Mouse (Mus musculus) 416B (cell line): ENCODE data around the gene Capn3.
A peak's percentile ranks its signal among the peaks of the same experiment; 100 is the strongest.

Source experiments
- DNase-seq: peaks from one replicate; pipeline ENCODE4 v3.0.0; 2011; ENCODE audit warnings: low read depth

Capn3 gene

DNA sequence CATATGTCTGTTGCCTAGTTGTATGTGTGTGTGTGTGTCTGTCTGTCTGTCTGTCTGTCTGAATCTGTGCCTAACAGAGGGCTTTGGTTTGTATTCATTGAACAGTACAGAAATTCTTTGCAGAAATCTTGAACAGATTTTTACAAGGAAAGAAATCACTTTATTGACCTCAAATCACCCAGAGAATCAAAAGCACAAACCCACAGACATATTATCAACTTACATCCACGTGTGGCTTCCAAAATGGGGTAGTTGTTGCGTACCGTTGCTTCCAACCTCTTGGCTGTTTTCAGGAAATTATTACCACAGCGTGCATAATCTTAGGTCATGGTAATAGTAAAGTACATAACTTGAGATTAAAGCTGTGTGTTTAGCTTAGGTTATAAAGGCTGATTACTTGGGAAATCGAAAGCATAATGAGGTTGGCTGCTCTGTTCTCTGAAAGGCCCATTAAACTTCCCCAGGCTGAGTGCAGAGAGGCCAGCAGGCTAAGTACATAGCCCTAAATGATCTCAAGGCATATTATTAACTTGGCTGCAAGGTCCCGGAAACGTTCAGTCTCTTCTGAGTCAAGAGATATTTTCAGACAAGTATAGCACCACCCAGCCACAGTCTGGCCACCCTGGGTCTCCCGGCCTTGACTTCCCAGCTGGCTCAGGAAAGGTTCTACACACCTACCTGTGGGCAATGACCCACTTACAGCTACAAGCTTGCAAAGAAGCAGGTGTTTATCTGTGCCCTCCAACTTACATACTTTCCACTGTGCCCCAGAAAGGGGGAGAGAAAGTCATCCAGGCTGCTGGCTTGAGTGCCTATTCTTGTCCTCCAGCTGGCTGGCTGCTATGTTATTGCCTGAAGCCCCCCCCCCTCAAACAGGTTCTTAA lies 26.9 kb downstream of the Capn3 start:
- DNase-seq = peak; percentile 47

DNA sequence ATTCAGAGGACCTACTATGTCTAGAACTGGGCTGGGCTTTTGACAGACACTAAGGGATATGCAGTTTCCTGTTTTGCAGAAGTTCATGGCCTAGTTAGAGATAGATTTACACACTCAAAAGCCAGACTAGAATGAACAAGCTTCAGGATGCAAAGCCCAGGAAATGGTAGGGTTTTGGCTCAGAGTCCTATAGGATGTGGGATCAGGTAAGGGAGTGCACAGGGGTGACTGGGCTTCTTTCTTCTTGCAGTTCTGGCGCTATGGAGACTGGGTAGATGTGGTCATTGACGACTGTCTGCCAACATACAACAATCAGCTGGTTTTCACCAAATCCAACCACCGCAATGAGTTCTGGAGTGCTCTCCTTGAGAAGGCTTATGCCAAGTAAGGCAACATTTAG lies 28.4 kb downstream of the Capn3 start:
- DNase-seq = no peak

DNA sequence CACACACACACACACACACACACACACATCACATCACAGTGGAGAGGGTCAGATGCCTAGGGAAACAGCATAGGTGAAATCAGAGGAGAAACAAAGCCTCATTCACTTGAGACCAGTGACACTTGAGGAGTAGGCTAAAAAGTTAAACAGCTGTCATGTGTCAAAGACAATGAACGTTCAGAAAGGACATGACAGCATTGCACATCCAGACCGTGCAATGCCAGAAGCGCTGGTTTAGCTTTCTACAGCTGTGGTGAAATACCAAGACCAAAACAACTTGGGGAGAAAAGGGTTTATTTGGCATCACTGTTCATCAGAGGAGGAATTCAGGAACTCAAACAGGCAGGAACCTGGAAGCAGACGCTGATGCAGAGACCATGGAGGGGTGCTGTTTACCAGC lies 37.4 kb downstream of the Capn3 start:
- no peak for DNase-seq

DNA sequence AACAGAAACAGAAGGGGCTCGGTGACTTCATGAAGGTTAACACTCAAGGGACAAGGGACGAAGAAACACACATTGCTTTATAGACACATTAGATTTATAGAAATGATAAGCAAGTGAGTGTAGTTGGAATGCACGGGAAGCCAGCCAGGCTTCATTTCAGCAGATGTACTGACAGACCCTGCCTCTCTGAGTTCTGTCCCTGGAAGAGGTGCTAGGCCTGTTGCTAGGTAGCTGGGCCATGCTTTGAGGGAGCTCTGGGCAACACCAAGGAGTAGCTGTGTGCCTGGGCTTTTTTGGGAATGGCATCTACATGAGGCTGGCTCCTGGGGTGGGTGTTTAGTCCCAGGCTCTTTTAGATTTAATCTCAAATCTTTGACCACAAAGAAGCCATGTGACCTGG lies 40.7 kb downstream of the Capn3 start:
- no peak for DNase-seq

DNA sequence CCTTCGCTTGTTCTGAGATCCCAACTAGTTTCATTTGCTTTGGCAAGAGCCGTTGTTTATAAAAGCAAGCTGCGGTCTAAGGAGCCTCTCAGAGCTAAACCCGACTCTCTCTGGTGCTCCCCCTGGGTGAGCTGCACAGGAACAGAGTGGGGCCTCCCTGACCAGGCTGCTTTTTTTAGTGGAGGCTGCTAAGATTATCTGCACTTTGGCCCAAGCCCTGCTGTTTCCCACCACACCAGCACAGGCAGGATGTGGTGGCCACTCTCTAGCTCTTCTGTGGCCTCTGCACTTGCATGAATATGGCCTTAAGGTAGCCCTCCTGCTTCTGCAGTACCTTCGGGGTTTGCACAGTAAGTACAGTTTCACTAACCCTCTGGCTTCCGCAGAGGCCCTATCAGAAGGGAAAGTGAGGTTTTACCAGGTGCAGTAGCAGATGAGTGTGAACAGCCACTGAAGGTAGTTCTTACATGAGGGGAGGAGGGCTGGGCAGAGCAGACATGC lies 44.2 kb downstream of the Capn3 start:
- peak; percentile 98 for DNase-seq

DNA sequence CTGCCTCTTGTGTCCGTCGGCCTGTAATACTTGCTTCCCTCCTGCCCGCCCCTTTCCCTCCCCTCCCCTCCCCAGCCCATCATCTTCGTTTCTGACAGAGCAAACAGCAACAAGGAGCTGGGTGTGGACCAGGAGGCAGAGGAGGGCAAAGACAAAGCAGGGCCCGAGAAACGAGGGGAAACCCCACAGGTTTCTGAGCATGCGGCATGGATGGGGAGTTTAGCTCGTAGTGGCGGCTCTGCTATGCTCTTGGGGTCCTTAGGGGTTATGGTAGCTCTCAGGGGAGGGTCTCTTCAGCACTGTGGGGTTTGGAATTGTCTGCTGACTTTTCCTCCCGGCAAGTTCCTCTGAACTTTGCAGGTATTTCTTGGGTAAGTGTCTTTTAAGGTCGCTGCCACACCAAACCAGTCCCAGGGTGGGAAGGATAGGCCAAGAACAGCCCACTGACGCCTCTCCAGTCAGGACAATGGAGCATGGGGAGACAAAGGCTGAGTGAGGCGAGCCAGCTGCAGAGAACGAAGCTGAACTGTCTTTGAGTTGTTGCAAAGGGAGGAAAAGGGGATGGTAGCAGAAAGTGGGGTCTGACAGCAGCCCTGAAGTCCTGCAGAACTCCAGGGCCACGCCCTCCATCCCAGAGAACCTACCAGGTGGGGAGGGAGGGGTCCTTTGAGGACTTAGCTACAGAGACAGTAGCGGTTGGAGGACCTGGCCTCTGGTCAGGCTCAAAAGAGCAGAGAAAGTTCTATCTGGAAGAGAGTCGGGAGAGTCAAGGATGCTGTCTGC lies 45.5 kb downstream of the Capn3 start:
- DNase-seq = no peak

DNA sequence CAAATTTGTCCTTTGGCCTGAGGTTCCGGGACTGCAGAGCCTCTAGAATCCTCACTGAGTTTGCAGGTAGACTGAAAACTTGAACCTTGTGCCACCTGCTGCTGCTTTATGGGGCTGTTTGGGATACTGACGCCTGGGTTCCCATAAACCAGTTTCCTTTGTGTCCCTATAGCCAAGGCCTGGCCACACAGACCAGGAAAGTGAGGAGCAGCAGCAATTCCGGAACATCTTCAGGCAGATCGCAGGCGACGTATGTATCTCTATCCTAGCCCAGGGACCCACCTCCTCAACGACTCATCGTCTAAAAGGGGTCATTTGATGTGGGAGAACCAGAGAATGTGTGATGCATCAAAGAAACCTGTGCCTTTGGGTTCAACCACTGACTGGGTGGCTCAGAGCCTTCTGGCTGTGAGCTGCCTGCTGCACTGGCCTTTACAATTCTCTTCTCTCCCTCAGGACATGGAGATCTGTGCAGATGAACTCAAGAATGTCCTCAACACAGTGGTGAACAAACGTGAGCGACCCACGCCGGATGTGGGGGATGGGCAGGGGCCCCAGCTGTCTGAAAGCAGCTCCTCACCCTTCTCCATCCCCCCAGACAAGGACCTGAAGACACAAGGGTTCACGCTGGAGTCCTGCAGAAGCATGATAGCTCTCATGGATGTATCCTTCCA lies 46.2 kb downstream of the Capn3 start:
- no peak for DNase-seq

DNA sequence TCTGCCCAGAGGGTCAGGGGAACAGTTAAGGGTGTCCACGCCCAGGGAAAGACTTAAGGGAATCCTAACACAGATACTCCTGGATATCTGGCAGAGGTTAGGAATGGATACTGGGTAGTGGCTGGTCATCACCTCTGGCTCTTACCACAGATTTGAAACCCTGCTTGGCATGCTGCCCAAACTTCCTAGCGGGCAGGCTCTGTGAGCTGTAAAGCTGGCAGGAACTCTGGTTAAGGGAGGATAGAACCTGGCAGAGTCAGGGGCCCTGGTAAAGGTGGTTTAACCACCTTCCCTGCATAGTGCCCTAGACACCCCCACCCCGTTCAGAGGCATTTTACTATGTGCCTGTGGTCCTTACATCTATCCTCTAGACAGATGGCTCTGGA lies 46.8 kb downstream of the Capn3 start:
- no peak for DNase-seq

DNA sequence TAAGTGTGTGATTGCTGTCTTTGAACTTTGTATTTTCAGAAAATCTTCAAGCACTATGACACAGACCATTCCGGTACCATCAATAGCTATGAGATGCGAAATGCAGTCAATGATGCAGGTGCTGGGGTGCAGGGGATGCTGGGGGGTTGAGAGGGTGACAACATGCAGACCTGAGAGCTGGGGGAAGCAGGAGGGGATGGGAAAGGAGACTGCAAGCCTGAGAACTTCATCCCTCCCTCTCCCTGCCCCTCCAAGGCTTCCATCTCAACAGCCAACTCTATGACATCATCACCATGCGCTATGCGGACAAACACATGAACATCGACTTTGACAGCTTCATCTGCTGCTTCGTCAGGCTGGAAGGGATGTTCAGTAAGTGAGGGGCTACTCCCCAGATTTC lies 47.3 kb downstream of the Capn3 start:
- no peak for DNase-seq

DNA sequence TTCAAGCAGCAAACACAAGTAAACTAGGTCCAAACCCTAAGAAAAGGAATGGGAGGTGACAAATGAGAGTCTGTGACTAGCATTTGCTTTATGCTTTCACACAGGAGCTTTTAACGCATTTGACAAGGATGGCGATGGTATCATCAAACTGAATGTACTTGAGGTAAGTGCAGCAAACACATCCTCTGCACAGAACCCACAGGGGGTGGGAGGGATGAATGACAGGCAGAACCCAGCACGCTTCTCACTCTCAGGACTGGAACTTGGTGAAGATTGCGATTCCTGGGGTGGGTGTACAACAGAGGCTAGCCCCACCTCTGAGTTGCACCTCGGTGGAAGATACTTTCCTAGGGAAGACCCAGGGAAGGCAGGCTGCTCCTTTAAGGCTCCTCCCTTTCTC lies 48.2 kb downstream of the Capn3 start:
- no peak for DNase-seq

DNA sequence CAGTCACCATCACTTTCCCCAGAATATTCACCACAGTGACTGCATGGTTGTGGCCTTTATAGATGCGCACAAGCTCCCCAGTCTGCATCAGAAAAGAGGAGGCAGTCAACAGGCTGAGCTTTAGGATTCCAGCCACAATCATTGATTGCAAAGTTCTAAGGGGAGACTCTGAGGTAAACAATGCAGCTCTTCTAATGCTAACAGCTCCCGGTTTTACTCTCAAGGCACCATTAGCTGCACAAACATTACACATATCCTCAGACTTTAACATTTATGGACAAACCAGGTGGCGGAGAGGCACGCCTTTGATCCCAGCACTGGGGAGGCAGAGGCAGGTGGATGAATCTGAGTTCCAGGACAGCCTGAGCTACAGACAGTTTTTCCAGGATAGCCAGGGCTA lies 58.4 kb downstream of the Capn3 start:
- DNase-seq = no peak

DNA sequence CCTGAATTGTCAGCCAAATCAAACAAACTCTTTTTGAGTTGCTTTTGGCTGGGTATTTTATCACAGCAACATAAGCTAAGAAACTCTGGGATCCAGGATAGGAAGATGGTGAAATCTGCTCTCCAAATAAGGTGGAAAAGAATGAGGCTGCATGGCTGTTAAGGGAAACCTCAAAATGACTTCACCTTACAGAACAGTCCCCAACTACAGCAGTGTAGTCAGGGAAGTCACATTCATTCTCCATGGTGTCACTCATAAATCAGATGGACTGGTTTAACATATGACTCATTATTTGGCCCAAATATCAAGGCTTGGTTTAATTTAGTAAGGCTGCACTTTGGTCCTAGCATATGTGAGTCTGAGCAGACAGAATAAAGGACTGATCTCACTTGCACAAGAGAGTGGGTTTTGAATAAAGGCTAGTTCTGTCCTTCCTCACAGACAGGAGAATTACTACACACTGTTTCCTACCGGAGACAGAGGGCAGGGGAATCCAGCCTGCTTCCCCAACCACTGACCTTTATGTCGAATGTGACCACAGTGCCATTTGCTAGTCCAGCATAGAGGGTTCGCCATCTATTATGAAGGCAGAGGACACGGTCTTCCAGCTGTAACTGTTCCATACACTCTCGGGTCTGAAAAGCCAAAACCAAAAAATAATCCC lies 62.9 kb downstream of the Capn3 start:
- peak; percentile 36 for DNase-seq

DNA sequence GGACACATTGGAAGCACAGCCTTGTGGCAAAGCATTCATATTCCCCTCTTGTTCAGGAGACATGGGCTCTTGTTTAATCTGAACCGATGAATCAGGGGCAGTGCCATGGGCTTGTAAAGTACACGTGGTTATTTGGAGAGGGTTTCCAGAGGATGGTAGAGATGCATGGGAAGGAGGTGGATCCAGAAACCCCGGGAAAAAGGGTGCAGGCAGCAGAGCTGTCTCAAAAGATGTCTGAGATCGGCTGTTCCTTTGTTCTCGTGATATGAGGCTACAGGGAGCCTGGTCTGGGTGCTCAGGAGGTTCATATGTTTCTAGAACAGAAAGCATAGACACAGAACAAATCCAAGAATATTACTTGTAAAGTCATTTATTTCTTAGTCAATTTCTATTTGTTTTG lies 71.0 kb downstream of the Capn3 start:
- no peak for DNase-seq

DNA sequence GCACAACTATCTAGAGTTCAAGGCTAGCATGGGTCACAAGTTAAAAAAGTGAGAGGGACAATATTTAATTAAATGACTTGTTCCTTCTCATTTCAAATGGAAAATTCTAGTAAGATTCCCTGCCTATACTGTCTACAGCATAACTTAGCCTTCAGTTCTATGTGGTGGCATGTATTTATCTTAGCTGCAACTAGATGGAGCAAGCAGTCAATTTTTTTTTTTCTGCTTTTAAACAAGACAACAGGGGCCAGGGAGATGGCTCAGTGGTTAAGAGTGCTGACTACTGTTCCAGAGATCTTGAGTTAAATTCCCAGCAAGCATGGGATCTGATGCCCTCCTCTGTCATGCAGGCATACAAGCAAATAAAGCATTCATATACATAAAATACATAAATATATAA lies 73.7 kb downstream of the Capn3 start:
- peak; percentile 31 for DNase-seq

DNA sequence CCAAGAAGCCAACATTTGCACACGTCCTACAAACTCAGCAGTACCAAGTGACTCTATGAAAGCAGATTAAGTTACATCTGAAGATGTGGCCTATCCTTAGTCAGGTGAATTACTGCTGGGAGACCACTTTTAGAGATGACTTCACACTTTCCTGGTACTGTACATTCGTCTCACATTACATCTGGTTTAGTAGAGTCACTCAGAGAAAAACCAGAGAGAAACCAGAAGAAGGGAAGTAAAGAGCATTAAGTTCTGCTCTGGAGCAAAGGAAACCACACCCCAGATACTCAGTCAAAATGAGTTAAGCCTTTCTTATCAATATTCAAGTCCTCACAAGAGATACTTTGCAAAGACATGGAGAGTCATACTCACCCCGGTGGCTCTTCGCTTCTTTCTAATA lies 75.4 kb downstream of the Capn3 start:
- DNase-seq = peak; percentile 46

DNA sequence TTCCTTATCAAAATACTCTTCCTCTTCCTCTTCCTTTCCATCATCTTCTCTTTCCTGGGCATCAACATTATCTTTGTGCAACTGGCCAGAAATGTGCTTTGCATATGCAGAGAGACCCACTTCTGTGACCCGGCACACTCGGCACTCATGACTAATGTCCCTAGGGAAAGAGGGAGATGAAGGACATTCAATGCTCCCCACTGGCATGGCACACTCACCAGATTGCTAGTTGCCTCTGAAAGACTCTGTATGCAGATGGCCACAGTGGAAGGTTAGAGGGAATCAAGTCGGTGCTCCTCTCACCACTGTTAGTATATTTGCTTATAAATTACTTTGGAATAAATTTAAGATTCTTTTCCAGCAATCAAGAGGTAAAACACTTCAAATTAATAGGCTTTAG lies 83.5 kb downstream of the Capn3 start:
- DNase-seq = no peak

DNA sequence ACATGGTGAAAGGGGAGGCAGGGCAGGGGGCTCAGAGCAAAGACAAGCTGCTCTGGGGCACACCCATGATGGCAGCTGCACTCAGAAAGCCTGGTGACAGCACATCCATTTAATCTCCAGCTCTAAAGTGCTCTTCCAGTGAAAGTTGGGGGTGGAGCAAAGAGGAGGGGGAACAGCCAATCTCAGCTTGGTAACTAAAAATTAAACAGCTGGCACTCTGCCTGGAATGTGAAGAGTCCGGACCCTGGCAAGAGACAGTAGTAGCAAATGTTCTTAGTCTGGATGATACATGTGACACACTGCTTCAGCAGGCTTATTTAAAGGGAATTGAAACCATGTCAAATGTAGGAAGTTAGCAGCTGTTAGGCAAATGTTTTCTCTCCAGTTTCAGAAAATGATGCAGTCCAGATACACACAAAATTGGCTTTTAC lies 84.0 kb downstream of the Capn3 start:
- no peak for DNase-seq

DNA sequence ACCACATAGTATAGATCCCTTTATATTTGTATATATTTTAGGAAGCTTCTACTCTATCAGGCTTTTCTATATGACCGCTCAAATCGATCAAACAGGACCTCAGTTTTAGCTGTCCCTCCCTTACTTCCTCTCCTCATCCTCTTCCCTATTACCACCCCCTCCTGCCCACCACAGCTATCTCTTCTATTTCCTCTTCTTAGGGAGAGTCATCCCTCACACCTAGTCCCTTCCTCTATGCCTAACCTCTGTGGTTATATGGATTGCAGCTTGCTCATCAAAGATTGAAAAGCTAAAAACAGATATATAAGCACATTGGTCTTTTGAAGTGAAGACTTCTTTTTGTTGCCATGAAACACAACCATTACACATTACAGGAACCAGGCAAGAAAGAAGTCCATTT lies 88.9 kb downstream of the Capn3 start:
- no peak for DNase-seq
